Mouse (Mus musculus): ENCODE results near the gene Wwox. TPM values are rescaled to one million over a fixed set of nuclear protein-coding genes. Genes with fewer than 3 reads are reported as not detected.

Gene Wwox
- polyA plus RNA-seq, 1 experiment from 2014 or later = 11.6 TPM

- no peak overlapping the region for H3K4me3 ChIP-seq (ENCODE audit: low read depth, low read length)
- WGBS = 49% methylated on average over 16 of the region's 16 CpGs
- no peaks in the 10 kb centered on the region; the same call in 1 of the 2 replicates for H3K4me1 ChIP-seq (ENCODE audit: insufficient read depth, low read depth, low read length)
- H3K36me3 ChIP-seq (ENCODE audit: insufficient read depth, low read length) = no peaks in the 10 kb centered on the region
- no peak for DNase-seq (ENCODE audit: low spot score)
- H3K9me3 ChIP-seq (ENCODE audit: low read length) = no peaks in the 10 kb centered on the region
- H3K27me3 ChIP-seq (replicated peaks; ENCODE audit: insufficient read depth, low read length) = no peaks in the 10 kb centered on the region
- ATAC-seq = no peak
- H3K4me2 ChIP-seq (replicated peaks; ENCODE audit: low read depth, low read length) = no peak overlapping the region
- H3K9ac ChIP-seq (replicated peaks; ENCODE audit: low read depth) = no peak overlapping the region
- H3K27ac ChIP-seq (ENCODE audit: low read length) = no peak overlapping the region
- TF ChIP-seq CTCF (IDR thresholded peaks at IDR 0.05) (no peak), EP300 (IDR thresholded peaks at IDR 0.05) (no peak)
Observed at GRCm38 (mm10) chr8:114889578-114890374, 450.3 kb downstream of the Wwox start.

DNA sequence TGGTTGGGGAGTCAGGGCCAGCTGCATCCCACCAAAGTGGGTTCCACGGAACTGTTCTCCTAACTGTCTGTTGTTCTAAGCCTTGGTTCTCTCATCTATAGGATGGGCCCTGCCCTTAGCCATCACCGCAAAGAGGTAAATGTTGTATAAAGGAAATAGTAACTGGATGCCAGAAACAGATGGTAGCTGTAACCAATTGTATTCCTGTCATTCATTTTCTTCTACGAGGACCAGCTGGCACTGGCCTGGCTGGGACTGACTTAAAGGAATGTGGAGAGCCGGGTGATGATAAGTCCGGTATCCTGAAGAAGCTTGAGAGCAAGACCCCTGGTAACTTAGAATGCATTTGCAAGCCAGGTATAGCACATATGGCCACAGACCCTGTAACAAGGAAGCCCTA, 451.0 kb downstream of the Wwox start:
- DNase-seq (ENCODE audit: low spot score) (no peak), ATAC-seq (no peak)
- no peak overlapping the region for H3K9ac ChIP-seq (replicated peaks; ENCODE audit: low read depth)
- H3K36me3 ChIP-seq (ENCODE audit: insufficient read depth, low read length) = no peaks in the 10 kb centered on the region
- H3K27ac ChIP-seq (ENCODE audit: low read length) = no peak overlapping the region
- no peaks in the 10 kb centered on the region; the same call in 1 of the 2 replicates for H3K4me1 ChIP-seq (ENCODE audit: insufficient read depth, low read depth, low read length)
- H3K27me3 ChIP-seq (replicated peaks; ENCODE audit: insufficient read depth, low read length) = no peaks in the 10 kb centered on the region
- WGBS = 52% methylated on average over 5 of the region's 5 CpGs
- H3K4me2 ChIP-seq (replicated peaks; ENCODE audit: low read depth, low read length) = no peak overlapping the region
- no peak for TF ChIP-seq EP300 (IDR thresholded peaks at IDR 0.05)
- no peak for TF ChIP-seq CTCF (IDR thresholded peaks at IDR 0.05)
- no peak overlapping the region for H3K4me3 ChIP-seq (ENCODE audit: low read depth, low read length)
- H3K9me3 ChIP-seq (ENCODE audit: low read length) = no peaks in the 10 kb centered on the region

DNA sequence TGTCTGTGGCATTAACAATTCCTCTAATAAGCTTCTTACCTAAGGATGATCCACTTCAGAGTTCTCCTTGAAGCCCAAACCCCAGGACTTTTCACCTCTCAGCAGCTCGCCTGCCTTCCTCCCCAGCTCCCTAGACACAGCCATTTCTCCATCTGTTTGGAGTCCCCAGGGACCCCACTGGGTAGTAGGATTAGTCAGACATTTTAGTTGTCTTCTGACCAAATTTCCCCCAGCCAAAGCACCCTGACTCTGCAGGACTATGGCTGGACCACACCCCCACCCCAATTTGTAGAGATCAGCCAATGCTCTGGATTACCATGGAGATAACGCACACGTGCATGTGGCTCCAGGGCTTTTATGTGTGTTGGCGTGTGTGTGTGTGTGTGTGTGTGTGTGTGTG, 451.8 kb downstream of the Wwox start:
- Histone ChIP-seq H3K9me3 (ENCODE audit: low read length) (no peaks in the 10 kb centered on the region), H3K4me3 (ENCODE audit: low read depth, low read length) (no peak overlapping the region), H3K27me3 (replicated peaks; ENCODE audit: insufficient read depth, low read length) (no peaks in the 10 kb centered on the region), H3K36me3 (ENCODE audit: insufficient read depth, low read length) (no peaks in the 10 kb centered on the region), H3K4me1 (ENCODE audit: insufficient read depth, low read depth, low read length) (no peaks in the 10 kb centered on the region; the same call in 1 of the 2 replicates), H3K27ac (ENCODE audit: low read length) (no peak overlapping the region), H3K4me2 (replicated peaks; ENCODE audit: low read depth, low read length) (no peak overlapping the region), H3K9ac (replicated peaks; ENCODE audit: low read depth) (no peak overlapping the region)
- ATAC-seq = no peak
- no peak for DNase-seq (ENCODE audit: low spot score)
- 87% methylated on average over 4 of the region's 4 CpGs for WGBS
- TF ChIP-seq EP300 (IDR thresholded peaks at IDR 0.05) = no peak
- no peak for TF ChIP-seq CTCF (IDR thresholded peaks at IDR 0.05)

DNA sequence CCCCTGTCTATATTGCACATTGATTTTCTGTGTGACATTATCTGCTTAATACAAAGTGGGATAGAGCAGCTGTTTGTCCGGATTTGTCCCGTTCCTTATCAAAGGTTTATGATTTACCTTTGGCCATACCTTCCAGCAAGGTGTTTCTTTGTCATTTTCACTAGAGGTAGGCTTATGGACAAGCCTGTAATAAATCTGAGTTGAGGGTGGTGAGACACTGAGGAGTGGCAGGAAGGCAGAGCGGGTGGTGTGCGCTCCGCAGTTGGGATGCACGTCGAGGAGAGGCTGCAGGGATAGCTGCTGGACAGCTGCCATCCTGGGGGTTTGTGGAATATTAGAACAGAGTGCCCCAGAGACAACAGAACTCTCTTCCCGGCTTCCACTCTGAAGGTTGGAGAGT, 458.0 kb downstream of the Wwox start:
- H3K27me3 ChIP-seq (replicated peaks; ENCODE audit: insufficient read depth, low read length) = no peaks in the 10 kb centered on the region
- H3K4me3 ChIP-seq (ENCODE audit: low read depth, low read length) = no peak overlapping the region
- no peak overlapping the region for H3K9ac ChIP-seq (replicated peaks; ENCODE audit: low read depth)
- DNase-seq (ENCODE audit: low spot score) (no peak), ATAC-seq (no peak)
- H3K4me2 ChIP-seq (replicated peaks; ENCODE audit: low read depth, low read length) = no peak overlapping the region
- WGBS = 66% methylated on average over 8 of the region's 8 CpGs
- H3K4me1 ChIP-seq (ENCODE audit: insufficient read depth, low read depth, low read length) = no peaks in the 10 kb centered on the region
- no peak overlapping the region for H3K27ac ChIP-seq (ENCODE audit: low read length)
- TF ChIP-seq CTCF (IDR thresholded peaks at IDR 0.05) = no peak
- TF ChIP-seq EP300 (IDR thresholded peaks at IDR 0.05) = no peak
- H3K9me3 ChIP-seq (ENCODE audit: low read length) = no peaks in the 10 kb centered on the region
- H3K36me3 ChIP-seq (ENCODE audit: insufficient read depth, low read length) = no peaks in the 10 kb centered on the region

GRCm38 (mm10) chr8:114899157-114899556, 459.7 kb downstream of the Wwox start:
- WGBS = 90% methylated on average over 12 of the region's 12 CpGs
- no peaks in the 10 kb centered on the region for H3K27me3 ChIP-seq (replicated peaks; ENCODE audit: insufficient read depth, low read length)
- no peaks in the 10 kb centered on the region for H3K9me3 ChIP-seq (ENCODE audit: low read length)
- H3K4me1 ChIP-seq (ENCODE audit: insufficient read depth, low read depth, low read length) = no peaks in the 10 kb centered on the region
- no peak overlapping the region for H3K4me2 ChIP-seq (replicated peaks; ENCODE audit: low read depth, low read length)
- no peak for ATAC-seq
- TF ChIP-seq EP300 (IDR thresholded peaks at IDR 0.05) (no peak), CTCF (IDR thresholded peaks at IDR 0.05) (no peak)
- no peak for DNase-seq (ENCODE audit: low spot score)
- H3K27ac ChIP-seq (ENCODE audit: low read length) = no peak overlapping the region
- H3K36me3 ChIP-seq (ENCODE audit: insufficient read depth, low read length) = no peaks in the 10 kb centered on the region
- H3K9ac ChIP-seq (replicated peaks; ENCODE audit: low read depth) = no peak overlapping the region
- H3K4me3 ChIP-seq (ENCODE audit: low read depth, low read length) = no peak overlapping the region

GRCm38 (mm10) chr8:114902584-114902983, 463.1 kb downstream of the Wwox start:
- no peaks in the 10 kb centered on the region for H3K27me3 ChIP-seq (replicated peaks; ENCODE audit: insufficient read depth, low read length)
- peak; percentile 85 for DNase-seq (ENCODE audit: low spot score)
- H3K4me3 ChIP-seq (ENCODE audit: low read depth, low read length) = no peak overlapping the region
- WGBS = 57% methylated on average over 5 of the region's 5 CpGs
- TF ChIP-seq EP300 (IDR thresholded peaks at IDR 0.05) = peak; percentile 50; the same call in 1 of the 2 replicates
- TF ChIP-seq CTCF (IDR thresholded peaks at IDR 0.05) = no peak
- H3K9me3 ChIP-seq (ENCODE audit: low read length) = no peaks in the 10 kb centered on the region
- peak; percentile 96 for ATAC-seq
- no peaks in the 10 kb centered on the region for H3K4me1 ChIP-seq (ENCODE audit: insufficient read depth, low read depth, low read length)
- no peaks in the 10 kb centered on the region for H3K36me3 ChIP-seq (ENCODE audit: insufficient read depth, low read length)
- H3K9ac ChIP-seq (replicated peaks; ENCODE audit: low read depth) = no peak overlapping the region
- no peak overlapping the region for H3K4me2 ChIP-seq (replicated peaks; ENCODE audit: low read depth, low read length)
- peak overlapping the region; percentile 7; the same call in 1 of the 2 replicates for H3K27ac ChIP-seq (ENCODE audit: low read length)

Data from lung, postnatal 0 days (tissue).